Mouse (Mus musculus) neural tube, embryonic 15.5 days (tissue): ENCODE data around the gene Rrh. TPM values are rescaled to one million over a fixed set of nuclear protein-coding genes. Genes with fewer than 3 reads are reported as not detected.

Experiments
- ATAC-seq: fragments of 200-750 bp; cut with Nextera tagmentation; 2 replicates; pipeline ENCODE4 v1.8.0; 2017; ENCODE audit warnings: mild to moderate bottlenecking, moderate TSS enrichment, moderate library complexity; ENCODE audit not compliant: low FRiP score
- H3K27ac ChIP-seq: fragments of 300-500 bp; sonication (generic); replicated peaks from 2 replicates; pipeline ENCODE4 v1.5.1; 2015; ENCODE audit warnings: mild to moderate bottlenecking, inconsistent platforms
- H3K27me3 ChIP-seq: fragments of 300-500 bp; sonication (generic); replicated peaks from 2 replicates; pipeline ENCODE4 v1.6.1; 2015; ENCODE audit warnings: inconsistent platforms
- H3K36me3 ChIP-seq: fragments of 300-500 bp; sonication (generic); 2 replicates; pipeline ENCODE4 v1.6.1; 2015; ENCODE audit warnings: inconsistent platforms
- H3K4me1 ChIP-seq: fragments of 300-500 bp; sonication (generic); 2 replicates; pipeline ENCODE4 v1.6.1; 2015; ENCODE audit warnings: inconsistent platforms
- H3K4me2 ChIP-seq: fragments of 300-500 bp; sonication (generic); 2 replicates; pipeline ENCODE4 v1.6.1; 2015; ENCODE audit warnings: inconsistent platforms, mild to moderate bottlenecking, moderate library complexity
- H3K4me3 ChIP-seq: fragments of 300-500 bp; sonication (generic); replicated peaks from 2 replicates; pipeline ENCODE4 v1.5.1; 2015; ENCODE audit warnings: mild to moderate bottlenecking, inconsistent platforms
- H3K9ac ChIP-seq: fragments of 300-500 bp; sonication (generic); replicated peaks from 2 replicates; pipeline ENCODE4 v1.6.1; 2015; ENCODE audit warnings: mild to moderate bottlenecking, inconsistent platforms
- H3K9me3 ChIP-seq: fragments of 300-500 bp; sonication (generic); replicated peaks from 2 replicates; pipeline ENCODE4 v1.6.1; 2016; ENCODE audit warnings: inconsistent platforms
- WGBS: fragments of 180-500 bp; shearing (Covaris S2); methylation state at CpG from one replicate; pipeline ENCODE4 v1.1.7; 2015; ENCODE audit warnings: mixed read lengths; 5-methylcytosine and 5-hydroxymethylcytosine counted together
- polyA plus RNA-seq: library from polyadenylated mRNA; unstranded; fragments of >200 nt; fragmentation: Nextera tagmentation; extraction: Ambion mirVana; gene quantifications from 2 replicates; pipeline ENCODE4 v1.2.1, GENCODE M21; 2015

The Rrh gene
- 0.14 TPM in 1 of 2 replicates, not detected in the other for polyA plus RNA-seq

DNA sequence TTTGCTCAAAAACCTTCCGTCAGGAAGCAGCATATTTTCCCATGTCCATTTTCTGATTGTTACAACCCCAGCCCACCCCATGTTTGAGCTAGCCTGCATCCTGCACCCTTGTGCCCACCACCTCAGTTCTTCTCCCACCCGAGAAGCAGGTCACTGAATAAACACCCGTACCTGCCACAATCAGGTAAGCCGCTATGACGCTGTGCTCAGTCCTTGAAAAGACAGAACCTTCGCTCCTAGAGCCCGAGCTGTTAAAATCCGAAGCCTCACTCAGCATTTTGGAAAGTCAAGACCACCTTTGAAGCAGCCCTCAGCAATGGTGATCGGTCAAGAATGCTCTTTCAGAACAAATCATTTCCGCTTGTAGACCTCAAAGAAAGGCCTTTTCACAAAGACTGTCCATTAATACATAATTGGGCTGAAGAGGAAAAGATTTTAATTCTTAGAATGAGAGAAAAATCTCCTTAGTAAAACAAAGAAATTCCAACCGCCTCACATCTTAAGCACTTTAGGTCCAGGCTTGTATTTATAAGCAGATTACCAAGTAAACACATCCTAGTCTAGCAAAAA, at the start of gene Rrh:
TSS of gene Rrh (minus strand) at position 382 of the 570 bp plus-strand sequence.
- no peak within 1 kb of the TSS for H3K27ac ChIP-seq
- ATAC-seq: no peak
- H3K4me2 ChIP-seq: no peak within 1 kb of the TSS
- no peaks in the 10 kb centered on the region for H3K9me3 ChIP-seq
- H3K27me3 ChIP-seq: no peaks in the 10 kb centered on the region
- no peak within 1 kb of the TSS for H3K4me3 ChIP-seq
- H3K9ac ChIP-seq: no peak within 1 kb of the TSS
- WGBS: 61% methylated on average over 11 of the region's 11 CpGs
- peaks cover 16% of the 10 kb centered on the region for H3K36me3 ChIP-seq
- no peaks in the 10 kb centered on the region for H3K4me1 ChIP-seq

GRCm38 (mm10) chr3:129863698-129864097, 41.3 kb upstream of the Rrh start:
- H3K4me1 ChIP-seq: no peaks in the 10 kb centered on the region
- H3K4me2 ChIP-seq: no peak overlapping the region
- no peak overlapping the region for H3K27ac ChIP-seq
- WGBS: 53% methylated on average over 14 of the region's 14 CpGs
- no peaks in the 10 kb centered on the region for H3K36me3 ChIP-seq
- H3K27me3 ChIP-seq: no peaks in the 10 kb centered on the region
- H3K9ac ChIP-seq: no peak overlapping the region
- no peaks in the 10 kb centered on the region for H3K9me3 ChIP-seq
- H3K4me3 ChIP-seq: no peak overlapping the region
- ATAC-seq: no peak

DNA sequence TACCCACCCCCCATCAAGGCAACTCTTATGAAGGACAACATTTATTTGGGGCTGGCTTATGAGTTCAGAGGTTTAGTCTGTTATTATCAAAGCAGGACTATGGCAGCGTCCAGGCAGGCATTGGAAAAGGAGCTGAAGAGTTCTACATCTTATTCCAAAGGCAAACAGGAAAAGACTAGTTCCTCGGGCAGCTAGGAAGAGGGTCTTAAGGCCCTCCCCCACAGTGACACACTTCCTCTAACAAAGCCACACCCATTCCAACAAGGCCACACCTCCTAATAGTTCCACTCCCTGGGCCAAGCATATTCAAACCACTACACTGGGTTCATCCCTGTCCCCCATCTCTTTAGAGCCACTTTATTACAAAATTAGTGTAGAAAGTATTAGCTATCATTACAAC, 40.2 kb upstream of the Rrh start:
- Histone ChIP-seq H3K4me2 (no peak overlapping the region), H3K36me3 (no peaks in the 10 kb centered on the region), H3K27ac (no peak overlapping the region), H3K4me3 (no peak overlapping the region), H3K9ac (no peak overlapping the region), H3K4me1 (no peaks in the 10 kb centered on the region), H3K9me3 (no peaks in the 10 kb centered on the region), H3K27me3 (no peaks in the 10 kb centered on the region)
- ATAC-seq: no peak
- 81% methylated on average over 2 of the region's 2 CpGs for WGBS

DNA sequence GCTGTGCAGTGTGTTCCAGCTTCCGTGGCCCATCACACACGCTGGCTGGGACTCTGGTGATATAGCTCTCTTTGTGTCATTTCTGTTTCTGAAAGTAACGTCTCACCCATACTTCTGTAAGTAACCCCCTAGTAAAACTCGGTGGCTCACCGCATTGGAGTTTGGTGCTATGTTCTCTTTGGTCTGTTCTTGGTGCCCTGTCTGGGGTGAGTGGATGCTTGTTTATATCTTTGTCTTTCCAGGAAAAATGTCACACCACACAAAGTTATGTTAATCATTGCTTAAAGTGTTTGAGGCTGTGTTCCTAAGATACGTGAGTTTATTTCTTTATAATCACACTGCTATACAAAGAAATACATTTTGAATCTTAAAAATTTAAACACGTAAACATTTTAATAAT, 24.5 kb upstream of the Rrh start:
- Histone ChIP-seq H3K4me3 (no peak overlapping the region), H3K4me2 (no peak overlapping the region), H3K9me3 (no peaks in the 10 kb centered on the region), H3K36me3 (no peaks in the 10 kb centered on the region), H3K9ac (no peak overlapping the region), H3K27me3 (no peaks in the 10 kb centered on the region), H3K4me1 (no peaks in the 10 kb centered on the region), H3K27ac (no peak overlapping the region)
- whole genome bisulfite sequencing: 90% methylated on average over 7 of the region's 7 CpGs
- no peak for ATAC-seq

DNA sequence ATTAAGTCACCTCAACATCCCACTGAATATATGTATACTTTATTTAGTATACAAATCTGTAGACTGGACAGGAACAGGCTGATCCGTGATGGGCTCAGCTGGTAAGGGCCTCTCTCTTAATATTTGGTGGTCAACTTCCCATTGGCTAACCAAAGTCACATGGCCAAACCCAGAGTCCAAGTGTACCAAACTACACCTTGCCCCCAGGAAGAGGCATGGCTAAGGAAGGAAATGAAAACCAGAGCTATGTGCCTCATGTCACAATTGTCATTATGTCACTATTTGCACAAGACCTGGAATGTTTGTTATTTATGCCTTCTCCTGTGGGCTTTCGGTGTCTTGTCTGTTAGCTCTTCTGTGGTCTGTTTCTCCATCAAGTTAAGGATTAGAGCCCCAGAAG, 23.5 kb upstream of the Rrh start:
- Histone ChIP-seq H3K27ac (no peak overlapping the region), H3K36me3 (no peaks in the 10 kb centered on the region), H3K4me3 (no peak overlapping the region), H3K4me1 (no peaks in the 10 kb centered on the region), H3K4me2 (no peak overlapping the region), H3K27me3 (no peaks in the 10 kb centered on the region), H3K9ac (no peak overlapping the region), H3K9me3 (no peaks in the 10 kb centered on the region)
- 82% methylated on average over 2 of the region's 2 CpGs for WGBS
- ATAC-seq: no peak

DNA sequence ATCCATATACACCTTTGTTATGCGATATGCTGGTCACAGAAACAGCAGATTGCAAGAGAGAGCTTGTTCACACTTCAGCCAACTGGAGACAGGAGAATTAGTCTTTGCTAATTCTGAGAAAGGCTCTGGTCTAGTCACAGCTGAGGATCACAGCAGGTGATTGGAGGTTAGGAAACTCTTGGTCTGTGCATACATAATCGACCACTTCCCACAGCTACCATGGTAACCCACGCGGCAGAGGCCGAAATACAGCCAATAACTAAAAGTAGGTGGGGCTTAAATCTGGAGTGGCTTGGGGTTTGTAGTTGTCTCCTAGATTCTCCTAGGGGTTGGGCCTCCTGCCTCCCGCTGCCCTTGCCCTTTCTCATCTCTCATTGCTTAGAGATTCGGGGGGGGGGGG, 15.6 kb upstream of the Rrh start:
- no peaks in the 10 kb centered on the region for H3K36me3 ChIP-seq
- H3K4me3 ChIP-seq: no peak overlapping the region
- WGBS: 55% methylated on average over 6 of the region's 7 CpGs
- H3K27me3 ChIP-seq: no peaks in the 10 kb centered on the region
- no peak overlapping the region for H3K9ac ChIP-seq
- H3K4me1 ChIP-seq: no peaks in the 10 kb centered on the region
- no peak overlapping the region for H3K27ac ChIP-seq
- H3K4me2 ChIP-seq: no peak overlapping the region
- no peak for ATAC-seq
- H3K9me3 ChIP-seq: no peaks in the 10 kb centered on the region

- H3K36me3 ChIP-seq: no peaks in the 10 kb centered on the region
- no peak overlapping the region for H3K27ac ChIP-seq
- no peak overlapping the region for H3K9ac ChIP-seq
- no peak overlapping the region for H3K4me2 ChIP-seq
- no peaks in the 10 kb centered on the region for H3K27me3 ChIP-seq
- no peak overlapping the region for H3K4me3 ChIP-seq
- H3K4me1 ChIP-seq: no peaks in the 10 kb centered on the region
- ATAC-seq: no peak
- no peaks in the 10 kb centered on the region for H3K9me3 ChIP-seq
- 87% methylated on average over 6 of the region's 6 CpGs for WGBS
Measured at GRCm38 (mm10) chr3:129836965-129837364, 14.6 kb upstream of the Rrh start.

DNA sequence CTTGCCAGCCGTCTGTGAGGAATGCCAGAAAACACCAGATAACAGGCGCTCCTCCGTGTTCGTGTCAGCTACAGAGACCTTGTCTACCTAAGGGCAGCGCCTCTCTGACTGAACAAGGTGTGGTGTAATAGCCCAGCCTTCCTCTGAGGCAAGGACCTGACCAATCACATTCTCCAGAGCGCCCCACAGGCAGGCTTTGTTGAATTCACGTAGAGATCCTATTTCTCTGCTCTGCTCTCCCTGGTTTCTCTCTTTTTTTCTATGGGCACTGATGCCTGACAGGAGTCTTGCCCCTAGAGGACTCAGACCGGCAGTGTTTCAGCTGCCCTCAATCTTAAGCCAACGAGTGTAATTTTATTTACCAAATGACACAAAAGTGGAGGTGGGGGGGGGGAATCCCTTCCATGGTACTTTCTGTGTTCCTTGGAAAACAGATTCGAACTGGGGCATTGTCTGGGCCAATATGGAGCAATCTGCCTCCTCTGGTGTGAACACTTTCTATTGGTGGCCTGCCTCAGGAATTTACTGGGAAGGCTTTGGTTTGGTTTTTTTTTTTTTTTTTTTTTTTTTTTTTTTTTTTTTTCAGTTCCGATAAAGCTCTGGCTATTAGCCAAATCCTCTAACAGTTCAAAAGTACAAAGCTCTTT, 13.8 kb upstream of the Rrh start:
- no peaks in the 10 kb centered on the region for H3K4me1 ChIP-seq
- H3K9ac ChIP-seq: no peak overlapping the region
- H3K4me3 ChIP-seq: no peak overlapping the region
- H3K9me3 ChIP-seq: no peaks in the 10 kb centered on the region
- peak overlapping the region; percentile 1; the same call in 1 of the 2 replicates for H3K4me2 ChIP-seq
- H3K36me3 ChIP-seq: no peaks in the 10 kb centered on the region
- 25% methylated on average over 11 of the region's 11 CpGs for WGBS
- H3K27ac ChIP-seq: no peak overlapping the region
- ATAC-seq: no peak
- H3K27me3 ChIP-seq: no peaks in the 10 kb centered on the region

DNA sequence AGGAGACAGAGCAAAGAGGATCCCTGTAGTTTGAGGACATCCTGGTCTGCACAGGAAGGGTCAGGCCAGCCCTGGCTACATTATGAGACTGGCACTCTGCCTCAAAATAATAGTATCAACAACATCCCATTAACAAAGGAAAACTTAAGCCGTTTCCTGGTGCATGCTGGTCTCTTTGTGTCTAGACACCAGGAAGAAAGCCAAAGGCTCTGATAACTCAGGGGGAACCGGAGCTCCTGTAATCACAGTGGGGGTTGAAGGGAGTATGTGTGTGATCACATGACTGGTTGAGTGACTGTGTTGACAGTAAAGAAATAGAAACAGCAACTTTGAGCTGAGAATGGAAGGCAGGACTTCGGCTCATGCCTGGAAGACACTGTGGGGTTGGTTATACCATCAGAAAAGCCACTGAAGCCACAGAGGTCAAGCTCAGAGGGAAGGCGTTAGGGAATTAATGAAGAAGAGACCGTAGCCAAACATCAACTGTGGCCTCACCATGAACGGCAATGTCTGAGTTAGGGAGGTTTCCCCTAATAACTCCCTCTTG, 13.1 kb upstream of the Rrh start, which contains the start of gene Cfi:
TSS of gene Cfi (plus strand) at position 497 of the 547 bp plus-strand sequence.
- 81% methylated on average over 6 of the region's 6 CpGs for WGBS
- peak within 1 kb of the TSS; percentile 1; the same call in 1 of the 2 replicates for H3K4me2 ChIP-seq
- no peak within 1 kb of the TSS for H3K27ac ChIP-seq
- no peaks in the 10 kb centered on the region for H3K27me3 ChIP-seq
- H3K9ac ChIP-seq: no peak within 1 kb of the TSS
- H3K4me3 ChIP-seq: no peak within 1 kb of the TSS
- ATAC-seq: no peak
- no peaks in the 10 kb centered on the region for H3K9me3 ChIP-seq
- H3K36me3 ChIP-seq: no peaks in the 10 kb centered on the region
- H3K4me1 ChIP-seq: no peaks in the 10 kb centered on the region

DNA sequence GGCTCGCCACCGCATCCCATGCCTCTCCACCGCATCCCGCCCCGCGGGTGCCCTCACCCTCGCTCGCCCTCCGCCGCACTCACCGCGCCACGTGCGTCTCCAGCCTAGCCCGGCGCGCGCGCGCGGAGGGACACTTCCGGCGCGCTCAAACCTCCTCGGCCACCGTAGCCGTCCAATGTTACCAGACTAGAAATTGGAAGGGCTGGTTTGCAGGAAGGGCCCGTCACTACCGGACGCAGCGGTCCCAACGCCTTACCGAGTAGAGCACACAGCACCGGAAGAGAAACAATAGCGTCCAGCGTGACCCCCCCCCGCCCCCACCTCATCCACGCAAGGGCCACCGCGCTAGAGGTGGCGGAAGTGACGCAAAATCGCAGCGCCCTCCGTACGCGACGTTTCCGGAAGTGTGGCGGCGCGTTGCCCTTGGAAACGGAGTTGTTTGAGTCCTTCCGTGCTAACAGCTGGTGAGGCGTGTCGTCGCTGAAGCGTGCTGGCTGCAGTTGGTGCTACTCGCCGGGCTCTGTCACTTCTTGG, 8.7 kb upstream of the Rrh start, which contains the start of gene Gar1:
TSS of gene Gar1 (minus strand) at position 362 of the 534 bp plus-strand sequence.
- Histone ChIP-seq H3K27ac (peak within 1 kb of the TSS; percentile 93), H3K4me1 (peaks cover 22% of the 10 kb centered on the region), H3K4me3 (peak within 1 kb of the TSS; percentile 98), H3K36me3 (peaks cover 4% of the 10 kb centered on the region; the same call in 1 of the 2 replicates), H3K9ac (peak within 1 kb of the TSS; percentile 69), H3K27me3 (no peaks in the 10 kb centered on the region), H3K4me2 (peak within 1 kb of the TSS; percentile 62), H3K9me3 (no peaks in the 10 kb centered on the region)
- ATAC-seq: peak; percentile 96
- under 1% methylated on average over 60 of the region's 60 CpGs for WGBS

DNA sequence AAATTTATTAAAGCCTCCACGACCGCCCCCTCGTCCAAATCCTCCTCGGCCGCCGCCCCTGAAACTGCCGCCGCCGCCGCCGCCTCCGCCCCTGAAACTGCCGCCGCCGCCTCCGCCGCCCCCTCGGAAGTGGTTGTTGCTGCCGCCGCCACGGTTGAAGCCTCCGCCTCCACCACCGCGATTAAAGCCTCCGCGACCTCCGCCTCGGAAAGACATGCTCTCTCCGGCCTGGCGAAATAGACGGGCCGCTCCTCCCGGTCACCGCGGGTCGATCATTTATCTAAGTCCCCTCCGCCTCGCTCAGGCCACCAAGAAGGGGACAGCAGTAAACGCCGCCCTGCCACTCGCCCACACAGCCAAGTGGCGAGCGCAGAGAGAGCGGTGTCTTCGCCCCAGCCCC, 8.2 kb upstream of the Rrh start:
- H3K4me1 ChIP-seq: peaks cover 22% of the 10 kb centered on the region
- no peaks in the 10 kb centered on the region for H3K9me3 ChIP-seq
- WGBS: under 1% methylated on average over 43 of the region's 45 CpGs
- H3K9ac ChIP-seq: peak overlapping the region; percentile 69
- peak overlapping the region; percentile 98 for H3K4me3 ChIP-seq
- no peak; the same call in 1 of the 2 replicates for ATAC-seq
- H3K36me3 ChIP-seq: peaks cover 6% of the 10 kb centered on the region; the same call in 1 of the 2 replicates
- peak overlapping the region; percentile 93 for H3K27ac ChIP-seq
- no peaks in the 10 kb centered on the region for H3K27me3 ChIP-seq
- peak overlapping the region; percentile 62 for H3K4me2 ChIP-seq

DNA sequence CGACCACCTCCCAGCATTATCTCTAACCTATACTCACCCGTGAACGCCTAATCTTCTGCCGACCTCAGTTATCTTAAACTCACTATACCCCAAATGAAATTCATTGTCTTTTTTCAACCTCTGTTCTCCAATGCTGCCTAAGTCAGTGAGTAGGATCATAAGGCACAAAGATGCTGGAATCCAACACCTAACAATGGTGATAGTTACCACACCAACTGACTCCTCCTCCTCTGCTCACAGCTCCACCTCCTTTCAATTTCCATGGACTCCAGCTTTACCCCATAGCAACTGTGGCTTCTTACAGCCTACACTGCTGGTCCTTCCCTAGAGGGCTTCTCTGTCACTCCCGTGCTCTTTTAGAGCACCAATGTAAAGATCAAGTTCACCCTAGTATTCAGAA, 5.3 kb upstream of the Rrh start:
- no peak overlapping the region for H3K9ac ChIP-seq
- no peak for ATAC-seq
- no peak overlapping the region for H3K4me3 ChIP-seq
- no peak overlapping the region for H3K27ac ChIP-seq
- 93% methylated on average over 5 of the region's 5 CpGs for WGBS
- H3K4me2 ChIP-seq: no peak overlapping the region
- H3K36me3 ChIP-seq: peaks cover 16% of the 10 kb centered on the region
- H3K27me3 ChIP-seq: no peaks in the 10 kb centered on the region
- peaks cover 22% of the 10 kb centered on the region for H3K4me1 ChIP-seq
- H3K9me3 ChIP-seq: no peaks in the 10 kb centered on the region
